Mouse (Mus musculus) kidney, embryonic 15.5 days (tissue): Measurements from ENCODE around the gene Gm9195. TPM values are rescaled to one million over a fixed set of nuclear protein-coding genes. Genes with fewer than 3 reads are reported as not detected.

Experiments
- ATAC-seq: fragments of 200-750 bp; cut with Nextera tagmentation; replicated peaks from 2 replicates; pipeline ENCODE4 v1.8.0; 2017; ENCODE audit warnings: moderate TSS enrichment; ENCODE audit not compliant: low FRiP score
- H3K27ac ChIP-seq: fragments of 300-500 bp; sonication (generic); 2 replicates; pipeline ENCODE4 v1.5.1; 2015; ENCODE audit warnings: mild to moderate bottlenecking, inconsistent platforms
- H3K27me3 ChIP-seq: fragments of 300-500 bp; sonication (generic); 2 replicates; pipeline ENCODE4 v1.6.1; 2015; ENCODE audit warnings: inconsistent platforms
- H3K36me3 ChIP-seq: fragments of 300-500 bp; sonication (generic); 2 replicates; pipeline ENCODE4 v1.6.1; 2015; ENCODE audit warnings: inconsistent platforms
- H3K4me1 ChIP-seq: fragments of 300-500 bp; sonication (generic); 2 replicates; pipeline ENCODE4 v1.6.1; 2015; ENCODE audit warnings: inconsistent platforms
- H3K4me2 ChIP-seq: fragments of 300-500 bp; sonication (generic); 2 replicates; pipeline ENCODE4 v1.6.1; 2015; ENCODE audit warnings: moderate library complexity, mild to moderate bottlenecking, inconsistent platforms
- H3K4me3 ChIP-seq: fragments of 300-500 bp; sonication (generic); replicated peaks from 2 replicates; pipeline ENCODE4 v1.5.1; 2015; ENCODE audit warnings: mild to moderate bottlenecking, inconsistent platforms
- H3K9ac ChIP-seq: fragments of 300-500 bp; sonication (generic); 2 replicates; pipeline ENCODE4 v1.6.1; 2015; ENCODE audit warnings: mild to moderate bottlenecking, inconsistent platforms
- H3K9me3 ChIP-seq: fragments of 300-500 bp; sonication (generic); replicated peaks from 2 replicates; pipeline ENCODE4 v1.6.1; 2016; ENCODE audit warnings: inconsistent platforms
- WGBS: fragments of 180-500 bp; shearing (Covaris S2); methylation state at CpG from one replicate; pipeline ENCODE4 v1.1.7; 2015; ENCODE audit warnings: mixed read lengths; 5-methylcytosine and 5-hydroxymethylcytosine counted together
- polyA plus RNA-seq: library from polyadenylated mRNA; unstranded; fragments of >200 nt; fragmentation: Nextera tagmentation; extraction: Ambion mirVana; gene quantifications from 2 replicates; pipeline ENCODE4 v1.2.1, GENCODE M21; 2015

Gm9195 gene
- polyA plus RNA-seq, 1 experiment from 2014 or later = not detected

DNA sequence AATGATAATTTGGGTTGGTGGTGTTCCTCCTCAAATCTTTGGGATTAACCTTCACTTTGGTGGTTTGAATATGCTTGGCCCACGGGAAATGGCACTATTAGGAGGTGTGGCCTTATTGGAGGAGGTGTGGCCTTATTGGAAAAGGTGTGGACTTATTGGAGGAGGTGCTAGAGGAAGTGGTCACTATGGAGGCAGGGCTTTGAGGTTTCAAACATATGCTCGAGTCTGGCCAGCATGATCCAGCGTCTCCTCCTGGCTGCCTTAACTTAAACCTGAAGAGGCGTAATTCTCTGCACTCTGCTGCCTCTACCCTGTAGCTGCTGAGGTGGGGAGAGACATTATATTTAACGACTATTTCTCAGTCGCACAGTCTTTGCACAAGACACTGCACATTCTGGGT, 11.6 kb upstream of the Gm9195 start:
- Histone ChIP-seq H3K27me3 (0 out of 2 replicates have a peak, but pooled peaks cover 3% of the 10 kb centered on the region), H3K27ac (no peak overlapping the region), H3K4me1 (peaks cover 10% of the 10 kb centered on the region; the same call in 1 of the 2 replicates), H3K9ac (no peak overlapping the region), H3K4me2 (no peak overlapping the region), H3K36me3 (no peaks in the 10 kb centered on the region), H3K4me3 (no peak overlapping the region), H3K9me3 (no peaks in the 10 kb centered on the region)
- ATAC-seq = no peak
- WGBS = 55% methylated on average over 6 of the region's 6 CpGs

- Histone ChIP-seq H3K4me1 (no peaks in the 10 kb centered on the region), H3K9me3 (no peaks in the 10 kb centered on the region), H3K9ac (no peak overlapping the region), H3K4me2 (no peak overlapping the region), H3K4me3 (no peak overlapping the region), H3K27me3 (no peaks in the 10 kb centered on the region), H3K27ac (no peak overlapping the region), H3K36me3 (no peaks in the 10 kb centered on the region)
- ATAC-seq = peak; percentile 65
- WGBS = 47% methylated on average over 1 of the region's 1 CpGs
Observed at GRCm38 (mm10) chr14:72493775-72494174, 2.1 kb upstream of the Gm9195 start.

- 96% methylated on average over 3 of the region's 3 CpGs for WGBS
- H3K36me3 ChIP-seq = no peaks in the 10 kb centered on the region
Observed at GRCm38 (mm10) chr14:72490367-72490766, 1.3 kb downstream of the Gm9195 start.

GRCm38 (mm10) chr14:72474501-72474900, 17.1 kb downstream of the Gm9195 start:
- H3K4me2 ChIP-seq = no peak overlapping the region
- no peaks in the 10 kb centered on the region for H3K9me3 ChIP-seq
- H3K4me3 ChIP-seq = no peak overlapping the region
- H3K27me3 ChIP-seq = no peaks in the 10 kb centered on the region
- ATAC-seq = no peak
- no peak overlapping the region for H3K27ac ChIP-seq
- no peak overlapping the region for H3K9ac ChIP-seq
- no peaks in the 10 kb centered on the region for H3K4me1 ChIP-seq
- WGBS = 73% methylated on average over 1 of the region's 1 CpGs
- H3K36me3 ChIP-seq = no peaks in the 10 kb centered on the region

More at GRCm38 (mm10) chr14:72490367-72490766, 1.3 kb downstream of the Gm9195 start:
- no peak overlapping the region for H3K27ac ChIP-seq
- ATAC-seq = no peak
- no peak overlapping the region for H3K4me3 ChIP-seq
- no peaks in the 10 kb centered on the region for H3K27me3 ChIP-seq
- H3K9ac ChIP-seq = no peak overlapping the region
- no peaks in the 10 kb centered on the region for H3K9me3 ChIP-seq
- H3K4me1 ChIP-seq = no peaks in the 10 kb centered on the region
- no peak overlapping the region for H3K4me2 ChIP-seq

DNA sequence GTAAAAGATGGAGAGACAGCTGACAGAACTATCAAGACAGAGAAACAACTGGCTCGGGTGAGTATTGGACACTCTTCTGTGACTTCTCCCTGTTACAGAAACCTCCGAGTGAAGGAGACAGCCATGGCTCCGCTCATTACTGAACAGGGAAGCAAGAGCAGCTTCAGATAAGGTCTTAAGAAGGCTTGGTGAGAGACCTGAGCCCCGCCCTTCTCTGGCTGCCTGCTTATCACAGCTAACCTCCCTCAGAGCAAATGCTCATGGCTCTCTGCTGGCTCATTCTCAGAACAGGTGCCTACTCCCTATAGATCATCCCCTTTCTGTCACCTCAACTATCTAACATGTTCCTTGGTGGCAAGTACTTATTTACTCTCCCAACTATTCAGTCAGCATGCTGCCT, 23.2 kb downstream of the Gm9195 start:
- H3K4me2 ChIP-seq = no peak overlapping the region
- H3K4me1 ChIP-seq = no peaks in the 10 kb centered on the region
- no peak for ATAC-seq
- H3K9me3 ChIP-seq = no peaks in the 10 kb centered on the region
- H3K27me3 ChIP-seq = no peaks in the 10 kb centered on the region
- whole genome bisulfite sequencing = 68% methylated on average over 4 of the region's 4 CpGs
- no peaks in the 10 kb centered on the region for H3K36me3 ChIP-seq
- H3K9ac ChIP-seq = no peak overlapping the region
- H3K4me3 ChIP-seq = no peak overlapping the region
- H3K27ac ChIP-seq = no peak overlapping the region

GRCm38 (mm10) chr14:72466384-72466783, 25.3 kb downstream of the Gm9195 start:
- Histone ChIP-seq H3K9me3 (no peaks in the 10 kb centered on the region), H3K4me3 (no peak overlapping the region), H3K4me1 (no peaks in the 10 kb centered on the region), H3K27me3 (no peaks in the 10 kb centered on the region), H3K9ac (no peak overlapping the region), H3K27ac (no peak overlapping the region), H3K4me2 (no peak overlapping the region), H3K36me3 (no peaks in the 10 kb centered on the region)
- ATAC-seq = no peak
- 89% methylated on average over 3 of the region's 3 CpGs for WGBS

DNA sequence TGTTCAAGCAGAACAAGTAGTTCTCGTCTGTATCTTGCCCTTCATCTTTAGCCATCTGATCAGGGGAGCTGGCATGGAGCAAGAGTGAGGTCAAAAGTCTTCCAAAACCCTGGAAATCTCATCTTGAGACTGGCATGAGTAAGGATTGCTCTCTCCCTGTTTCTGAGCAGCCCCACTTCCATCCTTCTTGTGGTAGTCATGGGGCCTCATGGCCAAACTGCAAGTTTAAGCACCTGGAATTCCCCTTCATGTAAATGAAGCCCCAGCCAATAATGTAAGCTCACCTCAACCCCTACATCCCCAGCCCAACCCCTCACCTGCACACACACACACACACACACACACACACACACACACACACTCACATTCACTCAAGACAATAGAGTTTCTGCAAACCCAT, 30.0 kb downstream of the Gm9195 start:
- no peak overlapping the region for H3K4me2 ChIP-seq
- no peak overlapping the region for H3K9ac ChIP-seq
- H3K9me3 ChIP-seq = no peaks in the 10 kb centered on the region
- no peaks in the 10 kb centered on the region for H3K27me3 ChIP-seq
- H3K4me1 ChIP-seq = no peaks in the 10 kb centered on the region
- H3K4me3 ChIP-seq = no peak overlapping the region
- no peak for ATAC-seq
- H3K36me3 ChIP-seq = no peaks in the 10 kb centered on the region
- H3K27ac ChIP-seq = no peak overlapping the region
- 52% methylated on average over 1 of the region's 1 CpGs for WGBS

DNA sequence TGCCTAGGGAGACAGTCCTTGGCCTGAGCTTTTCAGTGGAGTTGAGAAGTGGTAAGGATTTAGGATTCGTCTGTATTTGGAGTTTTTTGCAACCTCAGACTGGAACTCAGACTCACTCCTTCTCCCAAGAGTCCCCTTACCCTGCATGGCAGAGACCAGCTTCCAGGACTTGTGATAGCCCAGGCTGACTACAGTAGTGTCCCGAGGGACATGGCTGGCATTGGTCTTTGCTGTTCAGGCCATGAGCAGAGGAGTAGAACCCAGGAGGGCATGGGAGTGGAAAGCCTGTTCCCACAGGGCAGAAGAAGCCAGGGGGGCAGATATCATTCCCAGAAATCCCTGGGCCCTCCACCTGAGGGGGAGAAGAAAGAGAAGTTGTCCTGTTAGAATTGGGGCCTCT, 31.3 kb downstream of the Gm9195 start:
- H3K4me1 ChIP-seq = no peaks in the 10 kb centered on the region
- no peaks in the 10 kb centered on the region for H3K27me3 ChIP-seq
- no peak overlapping the region for H3K4me2 ChIP-seq
- H3K36me3 ChIP-seq = no peaks in the 10 kb centered on the region
- 85% methylated on average over 2 of the region's 2 CpGs for WGBS
- no peak overlapping the region for H3K27ac ChIP-seq
- H3K9me3 ChIP-seq = no peaks in the 10 kb centered on the region
- ATAC-seq = no peak
- H3K9ac ChIP-seq = no peak overlapping the region
- no peak overlapping the region for H3K4me3 ChIP-seq

DNA sequence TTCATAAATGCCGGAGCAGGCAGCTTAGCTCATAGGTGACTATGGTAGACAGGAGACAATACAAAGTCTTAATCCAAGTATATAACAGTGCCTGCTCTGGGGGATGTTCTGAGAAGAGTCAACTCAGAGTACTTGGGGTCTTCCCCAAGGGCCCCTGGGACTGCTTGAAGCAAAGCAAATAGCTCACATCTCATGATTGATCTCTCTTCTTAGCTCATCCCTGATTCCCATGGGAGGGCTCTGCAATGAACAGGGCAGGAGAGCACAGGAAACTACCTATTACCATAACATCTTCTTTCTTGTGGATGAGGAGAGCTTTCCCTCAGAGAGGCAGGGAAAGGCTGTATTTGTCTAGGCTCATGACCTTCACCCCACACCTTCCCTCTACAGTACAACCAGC, 32.7 kb downstream of the Gm9195 start:
- Histone ChIP-seq H3K27me3 (no peaks in the 10 kb centered on the region), H3K27ac (no peak overlapping the region), H3K9me3 (no peaks in the 10 kb centered on the region), H3K9ac (no peak overlapping the region), H3K4me2 (no peak overlapping the region), H3K4me3 (no peak overlapping the region), H3K36me3 (no peaks in the 10 kb centered on the region), H3K4me1 (no peaks in the 10 kb centered on the region)
- 100% methylated on average over 1 of the region's 1 CpGs for WGBS
- ATAC-seq = no peak

- Histone ChIP-seq H3K36me3 (no peaks in the 10 kb centered on the region), H3K4me2 (no peak overlapping the region), H3K27me3 (no peaks in the 10 kb centered on the region), H3K9ac (no peak overlapping the region), H3K4me1 (no peaks in the 10 kb centered on the region), H3K27ac (no peak overlapping the region), H3K9me3 (no peaks in the 10 kb centered on the region), H3K4me3 (no peak overlapping the region)
- 0 out of 2 replicates have a peak, but pooled peaks have one; percentile 18 for ATAC-seq
- WGBS = 57% methylated on average over 9 of the region's 9 CpGs
Observed at GRCm38 (mm10) chr14:72447141-72448091, 44.2 kb downstream of the Gm9195 start.

DNA sequence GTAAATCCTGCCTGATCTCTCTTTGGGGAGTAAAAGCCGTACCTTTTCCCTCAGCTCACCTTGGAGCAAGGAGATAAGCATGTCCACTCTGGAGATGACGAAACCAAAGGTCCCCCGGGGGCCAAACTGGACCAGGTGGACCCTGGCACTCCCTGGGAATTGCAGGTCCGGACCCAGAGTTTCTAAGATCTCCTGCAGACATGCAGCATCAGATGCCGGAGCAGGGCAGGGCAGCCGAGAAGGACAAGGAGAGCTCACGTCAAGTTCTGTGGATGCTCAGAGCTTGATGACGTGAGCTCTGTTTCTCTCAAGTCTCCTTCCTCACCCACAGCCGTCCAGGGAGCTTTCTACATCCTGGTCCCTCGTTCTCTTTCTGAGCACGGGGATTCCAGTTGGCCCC, 48.7 kb downstream of the Gm9195 start:
- no peak for ATAC-seq
- 84% methylated on average over 11 of the region's 11 CpGs for WGBS
- Histone ChIP-seq H3K4me1 (no peaks in the 10 kb centered on the region), H3K36me3 (no peaks in the 10 kb centered on the region), H3K9ac (no peak overlapping the region), H3K9me3 (no peaks in the 10 kb centered on the region), H3K27me3 (no peaks in the 10 kb centered on the region), H3K4me3 (no peak overlapping the region), H3K4me2 (no peak overlapping the region), H3K27ac (no peak overlapping the region)

DNA sequence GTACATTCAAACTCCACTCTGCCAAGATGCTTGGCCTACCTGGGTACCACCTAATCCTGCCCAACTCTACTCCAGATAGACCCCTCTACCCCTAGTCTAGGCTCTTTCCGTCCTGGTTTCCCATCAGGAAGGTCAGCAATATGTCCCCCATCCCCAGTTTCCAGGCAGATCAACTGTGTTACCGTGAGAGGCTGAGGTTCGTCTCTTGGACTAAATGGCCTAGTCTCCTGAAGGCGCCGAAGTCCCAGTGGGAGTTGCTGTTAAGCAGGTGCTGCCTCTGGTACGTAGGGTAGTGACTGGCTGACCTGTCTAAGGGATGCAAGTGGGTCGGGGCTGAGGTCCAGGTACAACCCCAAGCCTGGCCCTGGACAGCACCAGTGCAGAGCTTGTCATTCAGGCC, 50.7 kb downstream of the Gm9195 start:
- no peaks in the 10 kb centered on the region for H3K36me3 ChIP-seq
- H3K9me3 ChIP-seq = no peaks in the 10 kb centered on the region
- H3K4me3 ChIP-seq = no peak overlapping the region
- H3K27ac ChIP-seq = no peak overlapping the region
- no peak for ATAC-seq
- H3K4me2 ChIP-seq = no peak overlapping the region
- H3K4me1 ChIP-seq = no peaks in the 10 kb centered on the region
- WGBS = 91% methylated on average over 7 of the region's 7 CpGs
- H3K9ac ChIP-seq = no peak overlapping the region
- no peaks in the 10 kb centered on the region for H3K27me3 ChIP-seq
